Mouse (Mus musculus) kidney, adult 11 months (tissue): ENCODE data around the gene Gorab.

ENCODE experiments used
- DNase-seq: peaks from one replicate; pipeline ENCODE4 v3.0.0; 2022

Gene Gorab

GRCm38 (mm10) chr1:163356167-163356566 lies 47.3 kb downstream of the Gorab start:
- DNase-seq: no peak

GRCm38 (mm10) chr1:163355626-163356156 lies 47.8 kb downstream of the Gorab start:
- no peak for DNase-seq

DNA sequence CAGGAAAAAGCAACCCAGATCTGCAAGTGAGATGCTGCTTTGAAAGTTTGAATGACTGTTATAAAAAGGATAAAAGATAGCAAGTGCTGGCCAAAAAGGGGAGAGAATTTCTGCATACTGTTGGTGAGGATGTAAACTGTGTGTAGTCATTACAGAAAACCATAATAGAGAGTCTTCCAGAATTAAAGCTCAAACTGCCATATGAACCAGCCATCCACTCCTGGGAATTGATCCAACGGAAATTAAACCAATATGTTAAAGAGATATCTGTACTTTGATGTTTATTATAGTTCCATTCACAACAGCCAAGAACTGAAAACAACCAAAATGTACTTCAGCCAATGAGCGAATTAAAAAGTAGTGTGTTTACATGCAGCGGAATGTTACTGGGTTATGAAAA lies 52.5 kb downstream of the Gorab start:
- no peak for DNase-seq

- no peak for DNase-seq
Measured at GRCm38 (mm10) chr1:163345541-163345940, 57.9 kb downstream of the Gorab start.

GRCm38 (mm10) chr1:163344931-163345330 lies 58.5 kb downstream of the Gorab start:
- DNase-seq: no peak

- DNase-seq: no peak
Measured at GRCm38 (mm10) chr1:163339219-163339561, 64.3 kb downstream of the Gorab start.

DNA sequence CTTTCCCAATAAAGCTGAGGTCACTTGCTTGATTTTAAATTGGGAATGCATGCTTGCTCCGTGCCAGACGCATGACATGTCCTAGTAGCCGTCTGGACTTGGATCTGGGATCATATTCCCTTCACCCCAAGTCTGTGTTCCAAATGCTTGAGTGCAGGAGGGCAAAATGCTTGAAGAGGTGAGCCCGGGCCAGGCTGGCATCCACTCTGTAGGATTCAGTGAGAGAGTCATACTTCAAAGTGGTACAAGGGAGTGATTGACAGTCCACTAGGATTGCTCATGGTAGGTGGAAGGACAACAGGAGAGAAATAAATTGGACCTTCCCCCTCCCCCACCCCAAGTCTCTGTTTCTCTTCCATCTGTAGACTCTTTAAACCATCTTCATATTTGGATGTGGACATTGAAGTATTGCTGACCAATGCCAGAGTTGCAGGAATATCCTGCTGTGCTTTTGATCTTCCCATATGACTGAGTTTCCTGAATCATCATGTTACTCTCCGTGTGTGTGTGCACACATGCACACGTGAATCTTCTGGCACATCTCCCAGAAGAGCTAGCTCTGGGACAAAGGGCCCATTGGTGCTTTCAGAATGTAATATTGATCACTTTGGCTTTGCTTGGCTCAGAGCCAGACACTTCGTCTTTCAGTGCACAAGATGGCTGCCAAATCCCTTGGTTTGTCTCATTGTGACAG lies 64.8 kb downstream of the Gorab start:
- DNase-seq: no peak

GRCm38 (mm10) chr1:163337821-163338220 lies 65.6 kb downstream of the Gorab start:
- no peak for DNase-seq
